Mouse (Mus musculus): Measurements from ENCODE around the gene Upf3a.
"Not testable (repeated sequence)": the region's sequence is repeated elsewhere in the genome, so short reads cannot be mapped to it uniquely, and the experiment has no call there.

Gene Upf3a

GRCm38 (mm10) chr8:13785250-13785763, at the start of gene Upf3a:
Gene Upf3a (plus strand): TSS chr8:13785615.
- in situ Hi-C loops (cut with MboI, MseI): loop anchor here in 1 of 2 experiments (10.0 kb wide), 1 partner anchor 681 kb away; the partner anchor contains the start of genes Cul4a and Pcid2

- in situ Hi-C loops (cut with MboI, MseI): loop anchor here in 1 of 2 experiments (5.0 kb wide), 1 partner anchor 33 kb away; the partner anchor contains the start of gene Cfap97d2
These were observed 45.1 kb upstream of the Upf3a start for GRCm38 (mm10) chr8:13740323-13740770.

- in situ Hi-C loops (cut with MboI, MseI): loop anchor here in 1 of 2 experiments (5.0 kb wide), 1 partner anchor 34 kb away; the partner anchor contains the start of gene Cfap97d2
These were observed 44.4 kb upstream of the Upf3a start for GRCm38 (mm10) chr8:13740817-13741613.

GRCm38 (mm10) chr8:13746212-13746611, 39.2 kb upstream of the Upf3a start:
- in situ Hi-C loops (cut with MboI, MseI): not testable (repeated sequence)

GRCm38 (mm10) chr8:13747626-13748025, 37.8 kb upstream of the Upf3a start:
- in situ Hi-C loops (cut with MboI, MseI): no loop called here

- in situ Hi-C loops (cut with MboI, MseI): loop anchor here (5.0 kb wide), 4 partner anchors 66 to 341 kb away; no protein-coding TSS in a partner anchor
These were observed 31.7 kb upstream of the Upf3a start for GRCm38 (mm10) chr8:13753680-13754079.

GRCm38 (mm10) chr8:13756480-13756879, 28.9 kb upstream of the Upf3a start:
- in situ Hi-C loops (cut with MboI, MseI): no loop called here

GRCm38 (mm10) chr8:13756982-13757804, 28.2 kb upstream of the Upf3a start, which contains the start of gene Cdc16:
Gene Cdc16 (plus strand): TSS chr8:13757676.
- in situ Hi-C loops (cut with MboI, MseI): no loop called here

- in situ Hi-C loops (cut with MboI, MseI): no loop called here
These were observed 27.3 kb upstream of the Upf3a start for GRCm38 (mm10) chr8:13757805-13758727.

GRCm38 (mm10) chr8:13769206-13769605, 16.2 kb upstream of the Upf3a start:
- in situ Hi-C loops (cut with MboI, MseI): no loop called here

GRCm38 (mm10) chr8:13780536-13780935, 4.9 kb upstream of the Upf3a start:
- in situ Hi-C loops (cut with MboI, MseI): loop anchor here in 1 of 2 experiments (10.0 kb wide), 1 partner anchor 676 kb away; the partner anchor contains the start of genes Cul4a and Pcid2

GRCm38 (mm10) chr8:13785764-13786299, 417 bp downstream of the Upf3a start:
- in situ Hi-C loops (cut with MboI, MseI): loop anchor here in 1 of 2 experiments (10.0 kb wide), 1 partner anchor 681 kb away; the partner anchor contains the start of genes Cul4a and Pcid2

- in situ Hi-C loops (cut with MboI, MseI): loop anchor here in 1 of 2 experiments (10.0 kb wide), 1 partner anchor 685 kb away; the partner anchor contains the start of genes Cul4a and Pcid2
These were observed 4.2 kb downstream of the Upf3a start for GRCm38 (mm10) chr8:13789606-13790005.

GRCm38 (mm10) chr8:13793097-13793745, 7.8 kb downstream of the Upf3a start:
- in situ Hi-C loops (cut with MboI, MseI): no loop called here

- in situ Hi-C loops (cut with MboI, MseI): no loop called here
These were observed 8.3 kb downstream of the Upf3a start for GRCm38 (mm10) chr8:13793746-13794101.

GRCm38 (mm10) chr8:13797676-13798075, 12.3 kb downstream of the Upf3a start:
- in situ Hi-C loops (cut with MboI, MseI): loop anchor here in 1 of 2 experiments (5.0 kb wide), 1 partner anchor 80 kb away; no protein-coding TSS in a partner anchor

GRCm38 (mm10) chr8:13799566-13799965, 14.2 kb downstream of the Upf3a start:
- in situ Hi-C loops (cut with MboI, MseI): loop anchor here in 1 of 2 experiments (5.0 kb wide), 1 partner anchor 78 kb away; no protein-coding TSS in a partner anchor

- in situ Hi-C loops (cut with MboI, MseI): no loop called here
These were observed 43.3 kb downstream of the Upf3a start for GRCm38 (mm10) chr8:13828598-13829172.

GRCm38 (mm10) chr8:13838289-13838688, 52.9 kb downstream of the Upf3a start, which contains the start of gene AF366264:
Gene AF366264 (minus strand): TSS chr8:13838389.
- in situ Hi-C loops (cut with MboI, MseI): not testable (repeated sequence)

All from T-helper 17 cell (primary cell).